Mouse (Mus musculus) B cell, adult 2 months (primary cell): ENCODE data around the gene Shprh.
"Not testable (repeated sequence)": the region's sequence is repeated elsewhere in the genome, so short reads cannot be mapped to it uniquely, and the experiment has no call there.

Experiments
- DNase-seq, 2 experiments: peaks; one replicate each; pipeline ENCODE4 v3.0.0; 2022

The Shprh gene

GRCm38 (mm10) chr10:11148884-11149741, at the start of gene Shprh:
Gene Shprh (plus strand): TSS chr10:11149427.
- DNase-seq = peak; percentile 98 to 99

DNA sequence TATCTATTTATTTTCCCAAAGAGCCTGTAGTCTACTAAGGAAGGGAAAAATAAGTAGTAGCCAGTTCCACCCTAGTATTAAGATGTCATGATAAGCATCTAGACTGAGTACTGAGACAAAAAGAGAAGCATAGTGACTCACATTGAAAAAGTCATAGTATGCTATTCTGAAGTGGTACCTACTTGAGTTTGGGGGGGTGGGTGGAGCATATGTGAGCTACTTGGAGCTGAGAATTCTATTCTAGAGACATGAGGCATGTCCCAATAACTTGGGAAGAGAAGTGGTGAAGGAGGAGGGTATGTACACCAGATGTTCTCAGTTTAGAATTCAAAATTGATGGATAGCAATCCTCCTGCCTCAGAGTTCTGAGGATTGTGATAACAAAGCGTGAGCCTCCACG, 27.4 kb upstream of the Shprh start:
- no peak for DNase-seq

GRCm38 (mm10) chr10:11145580-11145979, 3.6 kb upstream of the Shprh start:
- DNase-seq = no peak

DNA sequence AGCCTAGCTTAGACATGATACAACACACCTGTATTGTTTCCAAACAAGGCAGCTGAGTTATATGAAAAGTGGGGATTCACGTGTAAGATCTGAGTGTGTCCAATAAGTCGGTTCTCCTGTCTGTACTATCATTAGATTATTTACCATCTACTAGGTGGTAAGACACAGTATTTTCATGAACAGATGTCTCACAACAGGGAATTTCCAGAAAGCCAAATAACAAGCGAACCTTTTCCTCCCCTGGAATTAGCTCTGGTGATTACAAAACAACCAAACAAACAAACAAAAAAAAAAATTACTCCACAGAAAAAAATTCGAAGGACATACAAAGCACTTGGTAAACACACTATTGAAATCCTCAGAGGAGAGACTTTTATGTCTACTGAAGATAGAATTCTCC, 781 bp upstream of the Shprh start:
- no peak for DNase-seq

DNA sequence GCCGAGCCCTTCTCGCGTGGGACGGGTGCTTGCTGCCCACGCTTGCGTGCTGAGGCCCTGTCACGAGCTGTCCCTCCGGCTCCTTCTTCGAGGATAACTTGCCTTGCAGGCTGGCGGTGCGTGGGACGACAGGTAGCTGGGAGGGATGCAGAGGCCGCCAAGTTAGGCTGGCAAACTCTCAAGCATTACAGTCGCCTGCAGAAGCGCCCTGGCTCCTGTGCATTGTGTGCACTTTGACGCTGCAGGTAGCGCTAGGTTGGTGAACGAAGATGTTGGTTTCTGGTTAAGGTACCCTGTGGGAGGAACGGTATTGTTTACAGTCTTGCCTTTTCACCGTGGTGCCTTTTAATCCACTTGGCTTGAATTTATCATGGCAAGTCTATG, 507 bp downstream of the Shprh start:
- no peak for DNase-seq

- DNase-seq = no peak
Observed at GRCm38 (mm10) chr10:11151644-11152043, 2.4 kb downstream of the Shprh start.

GRCm38 (mm10) chr10:11157039-11157438, 7.8 kb downstream of the Shprh start:
- no peak for DNase-seq

DNA sequence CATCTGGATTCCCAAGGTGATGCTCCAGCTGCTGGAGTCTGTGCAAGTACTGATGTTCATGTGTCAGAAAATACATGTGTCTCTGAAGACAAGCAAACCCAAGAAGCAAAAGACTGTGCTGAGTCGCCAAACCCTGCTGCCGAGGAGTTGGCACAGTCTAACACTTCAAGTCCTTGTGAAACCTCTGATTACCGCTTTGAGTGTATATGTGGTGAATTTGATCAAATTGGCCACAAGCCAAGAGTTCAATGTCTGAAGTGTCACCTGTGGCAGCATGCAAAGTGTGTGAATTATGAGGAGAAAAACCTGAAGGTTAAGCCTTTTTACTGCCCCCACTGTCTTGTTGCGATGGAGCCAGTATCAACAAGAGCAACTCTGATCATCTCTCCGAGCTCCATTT, 15.3 kb downstream of the Shprh start:
- DNase-seq = no peak

DNA sequence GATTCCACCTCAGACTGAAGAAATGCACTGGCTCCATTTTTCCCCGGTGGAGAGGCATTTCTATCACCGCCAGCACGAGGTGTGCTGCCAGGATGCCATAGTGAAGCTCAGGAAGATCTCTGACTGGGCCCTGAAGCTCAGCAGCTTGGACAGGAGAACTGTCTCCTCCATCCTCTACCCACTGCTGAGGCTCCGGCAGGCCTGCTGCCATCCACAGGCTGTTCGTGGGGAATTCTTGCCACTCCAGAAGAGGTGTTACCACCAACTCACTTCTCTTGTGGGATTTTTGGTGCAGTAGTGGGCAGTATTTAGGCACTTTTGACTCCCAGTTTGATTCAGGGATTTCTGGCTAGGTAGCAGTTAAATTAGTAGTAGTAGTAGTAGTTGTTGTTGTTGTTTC, 21.0 kb downstream of the Shprh start:
- no peak for DNase-seq

DNA sequence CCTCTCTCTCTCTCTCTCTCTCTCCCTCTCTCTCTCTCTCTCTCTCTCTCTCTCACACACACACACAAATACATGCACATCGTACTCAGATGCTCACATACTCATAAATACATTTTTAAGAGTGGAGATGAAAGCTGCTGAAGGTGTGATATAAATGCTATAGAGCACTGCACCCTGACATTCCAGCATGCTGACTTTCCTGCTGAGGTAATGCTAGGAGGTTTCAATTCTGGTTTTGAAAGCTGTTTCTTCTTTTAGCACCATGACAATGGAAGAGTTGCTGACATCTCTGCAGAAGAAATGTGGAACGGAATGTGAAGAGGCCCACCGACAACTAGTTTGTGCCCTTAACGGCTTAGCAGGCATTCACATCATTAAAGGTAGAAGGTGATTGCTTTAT, 22.4 kb downstream of the Shprh start:
- DNase-seq = no peak

DNA sequence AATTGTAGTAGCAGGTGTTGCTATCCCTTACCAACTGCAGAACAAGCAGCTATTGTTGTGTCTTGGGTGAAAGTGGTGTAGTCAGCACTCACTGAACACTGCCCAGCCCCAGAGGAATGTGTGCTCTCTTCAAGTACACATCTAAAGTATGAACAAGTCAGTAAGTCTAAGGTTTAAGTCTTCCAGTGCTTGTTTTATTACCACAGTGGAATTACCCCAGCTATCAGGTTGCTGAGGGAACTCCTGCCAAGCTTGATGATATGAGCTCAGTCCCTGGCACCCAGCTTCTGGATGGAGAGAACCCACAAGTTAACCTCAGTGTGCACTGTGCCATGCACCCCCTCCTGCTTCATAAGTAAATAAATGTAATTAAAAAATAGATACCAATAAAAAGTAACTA, 23.3 kb downstream of the Shprh start:
- DNase-seq = no peak

DNA sequence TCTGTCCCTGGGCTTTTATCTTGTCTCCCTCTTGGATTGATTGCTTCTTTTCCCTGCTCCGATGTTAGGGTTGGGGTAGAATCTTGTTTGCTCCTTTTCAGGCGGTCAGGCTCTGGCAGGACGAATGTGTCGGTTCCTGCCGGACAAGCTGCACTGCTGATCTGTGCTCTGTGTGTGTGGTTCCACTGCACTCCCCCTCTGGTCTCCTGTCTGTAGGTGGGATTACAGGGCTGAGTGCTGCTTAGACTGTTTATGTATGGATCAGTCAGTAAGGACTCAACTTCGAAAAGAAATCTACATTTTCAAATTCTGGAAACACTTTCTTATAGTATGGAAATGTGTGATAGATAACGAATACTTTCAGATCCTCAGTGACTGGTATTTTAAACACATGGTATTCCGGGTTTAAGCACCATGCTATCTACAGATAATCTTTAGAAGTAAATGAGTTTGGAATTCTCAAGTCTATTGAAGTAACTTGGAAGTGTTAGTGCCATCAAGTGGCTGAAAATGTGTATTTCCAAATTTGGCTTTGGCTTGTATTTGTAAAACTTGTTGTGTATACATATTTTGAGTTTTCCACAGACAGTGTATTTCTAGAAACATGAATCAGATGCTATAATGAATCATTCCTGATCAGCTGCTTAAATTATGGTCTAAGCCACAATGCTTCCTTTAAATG, 26.7 kb downstream of the Shprh start:
- no peak for DNase-seq

- DNase-seq = no peak
Observed at GRCm38 (mm10) chr10:11180077-11180476, 30.9 kb downstream of the Shprh start.

GRCm38 (mm10) chr10:11197341-11197740, 48.1 kb downstream of the Shprh start:
- DNase-seq = no peak

- no peak for DNase-seq
Observed at GRCm38 (mm10) chr10:11198346-11198745, 49.1 kb downstream of the Shprh start.

- no peak for DNase-seq
Observed at GRCm38 (mm10) chr10:11199980-11200379, 50.8 kb downstream of the Shprh start.

DNA sequence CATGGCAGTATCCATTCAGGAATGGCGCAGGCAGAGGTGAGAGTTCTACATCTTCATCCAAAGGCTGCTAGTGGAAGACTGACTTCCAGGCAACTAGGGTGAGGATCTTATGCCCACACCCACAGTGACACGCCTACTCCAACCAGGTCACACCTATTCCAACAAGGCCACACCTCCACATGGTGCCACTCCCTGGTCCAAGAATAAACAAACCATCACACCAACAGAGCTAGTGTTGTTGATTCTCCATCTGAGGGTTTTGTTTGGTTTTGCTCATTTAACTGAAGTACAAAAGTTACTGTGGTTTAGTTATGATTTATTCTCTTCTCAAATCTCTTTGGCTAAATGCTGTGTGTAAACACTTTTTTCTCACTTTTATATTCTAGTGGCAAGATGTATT, 56.7 kb downstream of the Shprh start:
- DNase-seq = not testable (repeated sequence)

- no peak for DNase-seq
Observed at GRCm38 (mm10) chr10:11208670-11209069, 59.4 kb downstream of the Shprh start.

DNA sequence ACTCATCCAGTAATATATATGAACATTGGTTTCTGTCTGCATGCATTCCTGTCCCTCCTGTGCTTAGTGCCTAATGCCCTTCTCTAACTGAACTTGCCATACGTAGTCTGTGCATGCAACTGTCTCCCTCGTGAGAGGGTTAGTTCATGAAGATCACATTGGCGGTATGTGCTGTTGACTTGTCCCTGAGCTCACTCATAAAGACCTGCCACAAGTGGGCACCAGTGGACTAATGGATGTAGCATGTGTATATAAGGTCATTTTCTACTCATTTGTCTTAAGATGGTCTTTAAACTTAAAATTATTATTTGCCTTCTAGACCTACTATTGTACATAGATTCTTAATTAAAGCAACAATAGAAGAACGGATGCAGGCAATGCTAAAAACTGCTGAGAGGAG, 62.8 kb downstream of the Shprh start:
- no peak for DNase-seq

- no peak for DNase-seq
Observed at GRCm38 (mm10) chr10:11226442-11226841, 77.2 kb downstream of the Shprh start.

DNA sequence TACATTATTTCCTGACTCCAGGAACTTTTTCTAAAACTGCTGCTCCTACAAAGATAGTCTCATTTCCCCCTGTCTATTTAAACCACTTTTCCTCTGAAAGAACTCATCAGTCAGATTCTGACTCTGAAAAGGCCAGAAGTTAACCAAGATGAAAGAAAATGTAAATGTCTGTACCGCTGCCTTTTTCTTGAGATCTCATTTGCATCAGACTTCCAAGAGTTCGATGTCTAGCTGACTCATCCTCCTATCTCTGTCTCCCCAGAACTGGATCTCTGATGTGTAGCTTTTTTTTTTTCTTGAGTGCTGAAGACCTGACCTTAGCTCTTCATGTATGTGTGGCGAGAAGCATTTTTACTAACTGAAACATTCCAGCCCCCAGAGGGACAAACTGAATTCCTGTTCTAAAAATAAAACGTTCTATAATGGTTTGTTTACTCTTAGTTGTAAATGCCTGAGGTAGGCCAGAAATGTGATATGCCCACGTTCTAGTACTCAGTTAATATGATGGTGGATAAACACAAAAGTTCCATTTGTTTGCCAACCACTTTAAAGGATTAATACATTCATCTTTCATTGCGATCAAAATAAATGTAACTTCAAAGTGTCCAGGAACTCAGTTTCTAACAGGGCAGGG, 80.4 kb downstream of the Shprh start:
- no peak for DNase-seq

DNA sequence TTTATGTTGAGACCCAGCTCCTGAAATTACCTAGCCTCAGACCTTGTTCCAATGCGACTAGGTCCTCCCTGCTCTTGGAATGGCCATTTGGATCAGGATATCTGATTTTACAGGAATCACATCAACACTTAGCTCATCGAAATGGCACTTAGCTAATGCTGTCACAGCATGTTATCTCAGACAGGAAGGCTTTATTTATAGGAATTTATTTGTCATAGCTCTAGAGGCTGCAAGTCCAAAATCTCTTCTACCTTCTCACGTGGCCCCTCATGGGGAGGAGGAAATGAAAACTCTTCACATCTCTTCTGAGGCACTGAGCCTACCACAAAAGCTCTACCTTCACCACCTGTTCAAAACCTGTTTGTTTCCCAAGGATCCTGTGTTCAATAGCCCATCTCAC, 84.0 kb downstream of the Shprh start:
- no peak for DNase-seq

DNA sequence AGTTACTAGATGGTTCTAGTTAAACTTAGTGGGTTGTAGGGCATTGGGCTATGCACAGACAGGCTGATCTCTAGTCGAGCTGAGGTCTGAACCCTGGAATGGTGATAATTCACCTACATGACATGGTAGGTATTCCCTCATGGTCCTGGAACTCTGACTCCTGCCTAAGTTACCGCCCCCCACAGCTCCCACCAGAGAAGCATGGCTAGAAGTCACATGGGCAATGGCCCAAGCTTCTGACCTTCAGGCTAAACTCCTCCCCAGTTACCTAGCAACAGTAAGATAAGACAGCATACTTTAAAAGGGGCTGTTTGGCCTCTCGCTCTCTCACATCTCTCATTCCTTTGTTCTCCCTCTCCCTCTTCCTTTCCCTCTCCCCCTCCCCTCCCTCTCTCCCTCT, 93.8 kb downstream of the Shprh start:
- DNase-seq = not testable (repeated sequence)

- no peak for DNase-seq
Observed at GRCm38 (mm10) chr10:11248210-11248609, 99.0 kb downstream of the Shprh start.
